Mouse (Mus musculus) myocyte (in vitro differentiated cells): ENCODE data around the gene AA986860. TPM values are rescaled to one million over a fixed set of nuclear protein-coding genes. Genes with fewer than 3 reads are reported as not detected.

Source experiments
- H3K27me3 ChIP-seq: one replicate; pipeline ENCODE4 v1.6.1; 2011; ENCODE audit not compliant: control insufficient read depth, insufficient read depth, insufficient read length
- H3K36me3 ChIP-seq: one replicate; pipeline ENCODE4 v1.6.1; 2011; ENCODE audit not compliant: control insufficient read depth, insufficient read depth
- H3K4me2 ChIP-seq: one replicate; pipeline ENCODE4 v1.6.1; 2011; ENCODE audit warnings: low read depth, control low read depth
- H3K4me3 ChIP-seq: one replicate; pipeline ENCODE4 v1.5.1; 2011; ENCODE audit warnings: mild to moderate bottlenecking, control low read depth, moderate library complexity
- H3K79me2 ChIP-seq: one replicate; pipeline ENCODE4 v1.6.1; 2011; ENCODE audit not compliant: control insufficient read depth, insufficient read depth
- H3ac ChIP-seq: one replicate; pipeline ENCODE4 v1.6.1; 2011; ENCODE audit not compliant: control insufficient read depth, insufficient read length
- CEBPB ChIP-seq: IDR thresholded peaks from 2 replicates; pipeline ENCODE4 v1.6.1; 2011; ENCODE audit warnings: mild to moderate bottlenecking, moderate library complexity; ENCODE audit not compliant: poor library complexity, insufficient read depth, severe bottlenecking
- E2F4 ChIP-seq: IDR thresholded peaks from one replicate; pipeline ENCODE4 v1.6.1; 2011; ENCODE audit warnings: mild to moderate bottlenecking, control low read depth, moderate library complexity; ENCODE audit not compliant: insufficient read depth
- MAX ChIP-seq: IDR thresholded peaks from one replicate; pipeline ENCODE4 v1.6.1; 2011; ENCODE audit warnings: low read depth, mild to moderate bottlenecking, control low read depth
- MYOD1 ChIP-seq, 3 experiments: IDR thresholded peaks; one replicate each; pipeline ENCODE4 v1.6.1; 2011; ENCODE audit warnings: control low read depth in 2 of 3, low read depth in 2 of 3, mild to moderate bottlenecking in 2 of 3, moderate library complexity in 1 of 3; ENCODE audit not compliant: insufficient read length in 2 of 3, control insufficient read depth in 1 of 3
- MYOG ChIP-seq, 3 experiments: IDR thresholded peaks; one replicate each; pipeline ENCODE4 v1.6.1; 2011; ENCODE audit warnings: control low read depth in 2 of 3, low read depth in 2 of 3, mild to moderate bottlenecking in 2 of 3; ENCODE audit not compliant: insufficient read length in 2 of 3, control insufficient read depth in 1 of 3, insufficient read depth in 1 of 3
- POLR2A ChIP-seq: IDR thresholded peaks from one replicate; pipeline ENCODE4 v1.6.1; 2011; ENCODE audit warnings: low read depth, mild to moderate bottlenecking, control low read depth, moderate library complexity; ENCODE audit not compliant: insufficient read length
- POLR2AphosphoS2 ChIP-seq: IDR thresholded peaks from one replicate; pipeline ENCODE4 v1.6.1; 2011; ENCODE audit warnings: low read depth, control low read depth; ENCODE audit not compliant: insufficient read length
- REST ChIP-seq: IDR thresholded peaks from one replicate; pipeline ENCODE4 v1.6.1; 2011; ENCODE audit warnings: mild to moderate bottlenecking, control low read depth, moderate library complexity; ENCODE audit not compliant: insufficient read depth, insufficient read length
- SRF ChIP-seq: IDR thresholded peaks from one replicate; pipeline ENCODE4 v1.6.1; 2011; ENCODE audit warnings: low read depth; ENCODE audit not compliant: control insufficient read depth, insufficient read length
- TCF12 ChIP-seq: IDR thresholded peaks from one replicate; pipeline ENCODE4 v1.6.1; 2011; ENCODE audit warnings: mild to moderate bottlenecking, control low read depth; ENCODE audit not compliant: poor library complexity, insufficient read depth, severe bottlenecking
- TCF3 ChIP-seq: IDR thresholded peaks from one replicate; pipeline ENCODE4 v1.6.1; 2011; ENCODE audit warnings: low read depth, control low read depth; ENCODE audit not compliant: insufficient read length
- USF1 ChIP-seq: IDR thresholded peaks from one replicate; pipeline ENCODE4 v1.6.1; 2011; ENCODE audit warnings: low read depth, mild to moderate bottlenecking, control low read depth, moderate library complexity
- polyA plus RNA-seq: library from polyadenylated mRNA; unstranded; fragments of >200 nt; fragmentation: generic; extraction: Trizol; gene quantifications from one replicate; pipeline ENCODE4 v1.2.1, GENCODE M21; 2012; ENCODE audit warnings: missing spikeins

AA986860 gene
- polyA plus RNA-seq, 1 experiment = 1.2 TPM

- H3K4me3 ChIP-seq = no peak overlapping the region
- no peak overlapping the region for H3ac ChIP-seq
- H3K4me2 ChIP-seq = no peak overlapping the region
- H3K27me3 ChIP-seq = no peaks in the 10 kb centered on the region
- H3K79me2 ChIP-seq = peaks cover 30% of the 10 kb centered on the region
- peaks cover 5% of the 10 kb centered on the region for H3K36me3 ChIP-seq
- TF ChIP-seq REST = no peak
- TF ChIP-seq MYOD1 (IDR thresholded peaks at IDR 0.05; ENCODE audit: control insufficient read depth in 1 of 3, insufficient read length in 2 of 3, low read depth in 2 of 3) = no peak
- TF ChIP-seq CEBPB = no peak
- no peak for TF ChIP-seq MAX
- TF ChIP-seq MYOG (IDR thresholded peaks at IDR 0.05; ENCODE audit: control insufficient read depth in 1 of 3, insufficient read depth in 1 of 3, insufficient read length in 2 of 3, low read depth in 2 of 3) = no peak
- no peak for TF ChIP-seq E2F4
- no peak for TF ChIP-seq USF1
- no peak for TF ChIP-seq POLR2A
- TF ChIP-seq TCF3 = no peak
- TF ChIP-seq TCF12 = no peak
- TF ChIP-seq SRF = no peak
- no peak for TF ChIP-seq POLR2AphosphoS2
These were observed 5.4 kb upstream of the AA986860 start for GRCm38 (mm10) chr1:130726396-130726795.

- Histone ChIP-seq H3K36me3 (peaks cover 4% of the 10 kb centered on the region), H3K27me3 (no peaks in the 10 kb centered on the region), H3K79me2 (peaks cover 15% of the 10 kb centered on the region), H3K4me3 (no peak overlapping the region), H3ac (no peak overlapping the region), H3K4me2 (no peak overlapping the region)
- TF ChIP-seq MAX = no peak
- no peak for TF ChIP-seq POLR2A
- no peak for TF ChIP-seq SRF
- no peak for TF ChIP-seq MYOG (IDR thresholded peaks at IDR 0.05; ENCODE audit: control insufficient read depth in 1 of 3, insufficient read depth in 1 of 3, insufficient read length in 2 of 3, low read depth in 2 of 3)
These were observed 3.7 kb upstream of the AA986860 start for GRCm38 (mm10) chr1:130728070-130728469.

- TF ChIP-seq USF1 = no peak
- no peak for TF ChIP-seq TCF3
- TF ChIP-seq REST = no peak
- TF ChIP-seq MYOD1 (IDR thresholded peaks at IDR 0.05; ENCODE audit: control insufficient read depth in 1 of 3, insufficient read length in 2 of 3, low read depth in 2 of 3) = no peak
- no peak for TF ChIP-seq POLR2A
- no peak for TF ChIP-seq SRF
- no peak for TF ChIP-seq POLR2AphosphoS2
- TF ChIP-seq TCF12 = no peak
- no peak for TF ChIP-seq E2F4
- no peak for TF ChIP-seq MYOG (IDR thresholded peaks at IDR 0.05; ENCODE audit: control insufficient read depth in 1 of 3, insufficient read depth in 1 of 3, insufficient read length in 2 of 3, low read depth in 2 of 3)
- TF ChIP-seq MAX = no peak
- TF ChIP-seq CEBPB = no peak
These were observed 3.1 kb upstream of the AA986860 start for GRCm38 (mm10) chr1:130728708-130729107.

GRCm38 (mm10) chr1:130729153-130729552 is 2.6 kb upstream of the AA986860 start, which contains the start of gene Pfkfb2:
Pfkfb2 (minus strand) TSS chr1:130729253.
- Histone ChIP-seq H3K27me3 (no peaks in the 10 kb centered on the region), H3ac (no peak within 1 kb of the TSS), H3K4me2 (no peak within 1 kb of the TSS), H3K79me2 (peaks cover 4% of the 10 kb centered on the region), H3K4me3 (no peak within 1 kb of the TSS), H3K36me3 (peaks cover under 1% of the 10 kb centered on the region)
- TF ChIP-seq POLR2A (no peak), REST (no peak), MYOG (IDR thresholded peaks at IDR 0.05; ENCODE audit: control insufficient read depth in 1 of 3, insufficient read depth in 1 of 3, insufficient read length in 2 of 3, low read depth in 2 of 3) (no peak), MYOD1 (IDR thresholded peaks at IDR 0.05; ENCODE audit: control insufficient read depth in 1 of 3, insufficient read length in 2 of 3, low read depth in 2 of 3) (no peak), CEBPB (no peak), TCF12 (no peak), USF1 (no peak), E2F4 (no peak), SRF (no peak), MAX (no peak), POLR2AphosphoS2 (no peak), TCF3 (no peak)

More at GRCm38 (mm10) chr1:130728708-130729107, 3.1 kb upstream of the AA986860 start:
- H3K79me2 ChIP-seq = peaks cover 9% of the 10 kb centered on the region
- H3ac ChIP-seq = no peak overlapping the region
- H3K4me3 ChIP-seq = no peak overlapping the region
- peaks cover 4% of the 10 kb centered on the region for H3K36me3 ChIP-seq
- no peak overlapping the region for H3K4me2 ChIP-seq
- H3K27me3 ChIP-seq = no peaks in the 10 kb centered on the region
